Mouse (Mus musculus): ENCODE data around the gene Slc39a1.
"Not testable (repeated sequence)": the region's sequence is repeated elsewhere in the genome, so short reads cannot be mapped to it uniquely, and the experiment has no call there.

Slc39a1 gene

GRCm38 (mm10) chr3:90265932-90266741 lies 18.2 kb downstream of the Slc39a1 start:
- in situ Hi-C loops (cut with MboI, MseI) = no loop called here

DNA sequence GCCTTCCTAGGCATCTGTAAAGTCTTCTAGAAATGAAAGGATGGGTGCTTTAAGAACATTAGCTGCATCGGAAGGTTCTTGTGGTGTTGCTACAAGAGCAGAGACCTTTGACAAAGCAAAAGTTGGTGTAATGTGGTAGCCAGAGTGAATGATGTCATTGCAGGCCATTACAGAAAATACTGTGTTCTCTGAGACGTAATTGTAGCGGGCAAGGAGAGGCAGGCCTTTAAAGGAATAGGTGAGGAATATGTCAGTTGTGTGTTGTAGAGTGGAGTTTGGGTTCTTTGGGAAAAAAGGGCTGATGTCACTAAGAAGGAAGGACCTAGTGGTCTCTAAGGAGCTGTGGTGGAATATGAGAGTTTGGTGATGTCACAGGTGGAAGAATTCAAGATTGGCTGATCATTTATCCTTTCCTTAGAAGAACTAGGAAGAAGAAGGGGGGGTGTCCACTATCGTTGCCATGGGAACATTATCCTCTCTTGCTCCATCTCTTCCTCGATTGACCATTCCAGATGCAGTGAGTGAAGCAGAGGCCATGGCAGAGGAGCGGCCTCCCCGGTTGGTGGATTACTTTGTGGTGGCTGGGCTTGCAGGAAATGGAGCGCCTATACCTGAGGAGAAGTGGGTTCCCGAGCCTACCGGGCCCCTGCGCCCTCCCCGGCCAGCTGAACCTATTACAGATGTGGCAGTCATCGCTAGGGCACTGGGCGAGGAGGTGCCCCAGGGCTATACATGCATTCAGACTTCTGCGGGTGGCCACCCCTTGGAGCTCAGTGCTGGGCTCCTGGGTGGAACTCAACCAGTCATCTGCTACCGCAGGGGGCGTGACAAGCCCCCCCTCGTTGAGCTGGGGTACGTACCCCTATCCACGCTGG lies 19.2 kb downstream of the Slc39a1 start:
- in situ Hi-C loops (cut with MboI, MseI) = no loop called here

DNA sequence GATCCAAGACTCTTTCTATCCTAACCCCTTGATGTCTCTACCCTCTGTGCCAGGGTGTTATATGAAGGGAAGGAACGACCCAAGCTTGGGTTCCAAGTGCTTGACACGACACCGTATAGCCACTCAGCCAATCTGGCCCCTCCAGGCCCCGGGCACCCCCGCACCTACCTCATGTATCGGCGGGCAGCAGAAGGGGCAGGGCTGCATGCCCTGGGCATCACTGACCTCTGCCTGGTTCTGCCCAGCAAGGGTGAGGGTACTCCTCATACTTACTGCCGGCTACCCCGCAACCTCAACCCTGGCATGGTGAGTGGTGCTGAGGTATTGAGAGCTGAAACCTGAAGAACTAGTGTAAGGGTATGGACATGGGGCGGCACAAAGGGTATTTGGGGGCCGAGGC lies 20.2 kb downstream of the Slc39a1 start:
- in situ Hi-C loops (cut with MboI, MseI) = no loop called here

- in situ Hi-C loops (cut with MboI, MseI) = no loop called here
Observed at GRCm38 (mm10) chr3:90268971-90269370, 21.0 kb downstream of the Slc39a1 start.

GRCm38 (mm10) chr3:90270784-90271183 lies 22.8 kb downstream of the Slc39a1 start:
- in situ Hi-C loops (cut with MboI, MseI) = no loop called here

GRCm38 (mm10) chr3:90272170-90272569 lies 24.2 kb downstream of the Slc39a1 start:
- in situ Hi-C loops (cut with MboI, MseI) = no loop called here

GRCm38 (mm10) chr3:90273855-90274254 lies 25.9 kb downstream of the Slc39a1 start:
- in situ Hi-C loops (cut with MboI, MseI) = no loop called here

DNA sequence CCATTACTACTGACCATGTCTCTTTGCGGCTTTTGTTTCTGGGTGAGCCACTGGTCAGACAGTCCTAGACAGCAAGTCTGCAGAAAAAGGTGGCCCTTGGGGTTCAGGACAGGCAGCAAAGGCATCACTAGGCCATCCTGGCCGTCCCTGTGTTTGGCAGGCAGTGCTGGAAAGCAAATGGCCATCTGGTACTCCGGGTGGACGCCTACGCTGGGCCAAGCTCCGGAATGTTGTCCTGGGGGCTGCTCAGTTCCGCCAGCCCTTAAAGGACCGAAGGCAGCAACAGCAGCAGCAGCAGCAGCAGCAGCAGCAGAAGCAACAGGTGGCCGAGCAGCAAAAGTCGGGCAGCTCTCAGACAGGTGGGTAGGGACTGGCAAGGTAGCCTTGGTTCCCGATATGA lies 27.3 kb downstream of the Slc39a1 start:
- in situ Hi-C loops (cut with MboI, MseI) = no loop called here

DNA sequence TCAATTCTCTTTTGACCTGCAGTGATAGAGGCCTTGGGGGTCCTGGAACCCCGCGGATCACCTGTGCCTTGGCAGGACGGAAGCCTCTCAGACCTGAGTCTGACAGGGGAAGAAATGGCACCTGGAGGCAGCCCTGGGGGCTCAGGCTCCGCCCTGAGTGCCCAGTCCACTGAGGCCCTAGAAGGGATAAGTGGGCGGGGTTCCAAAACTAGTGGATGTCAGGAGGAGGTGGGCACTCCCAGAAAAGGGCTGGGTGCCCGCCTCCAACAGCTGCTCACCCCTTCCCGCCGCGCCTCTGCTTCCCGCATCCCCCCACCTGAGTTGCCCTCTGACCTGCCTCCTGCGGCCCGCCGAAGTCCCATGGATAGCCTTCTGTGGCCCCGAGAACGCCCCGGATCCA lies 28.9 kb downstream of the Slc39a1 start:
- in situ Hi-C loops (cut with MboI, MseI) = no loop called here

DNA sequence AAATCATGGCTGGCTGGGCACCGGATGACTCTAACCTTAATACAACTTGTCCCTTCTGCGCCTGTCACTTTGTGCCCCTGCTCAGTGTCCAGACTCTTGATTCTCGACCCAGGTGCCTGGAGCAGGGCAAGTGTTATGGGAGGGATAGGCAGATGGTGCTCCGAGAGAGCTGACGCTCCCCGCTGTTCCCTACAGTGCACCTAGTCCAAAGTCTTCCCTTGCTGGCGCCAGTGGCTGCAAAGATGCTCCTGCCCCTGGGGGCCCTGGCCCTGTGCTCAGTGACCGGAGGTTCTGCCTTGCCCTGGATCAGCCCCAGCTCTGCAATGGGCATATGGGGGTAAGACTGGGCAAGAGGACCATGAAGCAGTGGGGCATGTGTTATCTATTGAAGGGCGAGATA lies 29.8 kb downstream of the Slc39a1 start:
- in situ Hi-C loops (cut with MboI, MseI) = no loop called here

DNA sequence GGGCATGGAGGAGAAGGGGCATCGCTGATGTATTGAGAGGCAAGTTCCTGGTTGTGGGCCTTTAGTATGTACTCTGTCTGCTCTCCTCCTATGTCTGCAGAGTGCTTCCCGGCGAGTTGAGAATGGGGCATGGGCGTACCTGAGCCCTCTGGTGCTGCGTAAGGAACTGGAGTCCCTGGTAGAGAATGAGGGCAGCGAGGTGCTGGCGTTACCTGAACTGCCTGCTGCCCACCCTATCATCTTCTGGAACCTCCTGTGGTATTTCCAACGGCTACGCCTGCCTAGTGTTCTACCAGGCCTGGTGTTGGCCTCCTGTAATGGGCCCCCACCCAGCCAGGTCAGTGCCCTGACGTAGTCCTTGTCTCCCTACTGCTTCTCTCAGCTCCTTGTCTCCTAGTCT lies 30.2 kb downstream of the Slc39a1 start:
- in situ Hi-C loops (cut with MboI, MseI) = no loop called here

DNA sequence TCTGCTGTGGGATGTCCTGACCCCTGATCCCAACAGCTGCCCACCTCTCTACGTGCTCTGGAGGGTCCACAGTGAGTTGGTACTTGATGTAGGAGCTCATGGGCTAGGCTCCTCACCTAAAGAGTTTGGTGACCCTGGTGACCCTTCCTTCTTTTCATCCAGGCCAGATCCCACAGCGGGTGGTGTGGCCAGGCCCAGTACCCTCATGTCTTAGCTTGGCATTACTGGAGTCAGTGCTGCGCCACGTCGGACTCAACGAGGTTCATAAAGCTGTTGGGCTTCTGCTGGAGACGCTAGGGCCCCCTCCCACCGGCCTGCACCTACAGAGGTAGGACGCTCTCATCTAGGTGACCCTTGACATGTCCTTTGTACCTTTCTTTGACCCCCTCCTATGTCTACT lies 31.2 kb downstream of the Slc39a1 start:
- in situ Hi-C loops (cut with MboI, MseI) = no loop called here

- in situ Hi-C loops (cut with MboI, MseI) = no loop called here
Observed at GRCm38 (mm10) chr3:90279743-90280142, 31.8 kb downstream of the Slc39a1 start.

DNA sequence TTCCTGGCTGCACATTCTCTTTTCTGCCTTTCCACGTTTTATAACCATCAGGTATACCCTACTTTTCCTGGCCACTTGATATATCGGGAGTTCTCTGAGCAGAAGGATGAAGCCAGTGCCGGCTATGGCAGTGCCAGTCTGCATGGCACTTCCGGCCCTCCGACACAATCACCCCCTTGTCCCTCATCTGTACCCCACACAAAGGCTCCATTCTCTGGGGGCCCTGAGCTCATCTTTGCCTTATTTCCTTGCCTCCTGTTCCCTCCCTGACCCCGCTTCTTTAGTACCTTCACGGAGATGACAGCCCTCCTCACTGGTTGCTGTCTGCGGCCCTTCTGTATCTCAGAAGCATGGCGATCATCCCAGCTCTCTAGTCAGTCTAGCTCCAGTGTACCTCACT lies 32.7 kb downstream of the Slc39a1 start:
- in situ Hi-C loops (cut with MboI, MseI) = no loop called here

DNA sequence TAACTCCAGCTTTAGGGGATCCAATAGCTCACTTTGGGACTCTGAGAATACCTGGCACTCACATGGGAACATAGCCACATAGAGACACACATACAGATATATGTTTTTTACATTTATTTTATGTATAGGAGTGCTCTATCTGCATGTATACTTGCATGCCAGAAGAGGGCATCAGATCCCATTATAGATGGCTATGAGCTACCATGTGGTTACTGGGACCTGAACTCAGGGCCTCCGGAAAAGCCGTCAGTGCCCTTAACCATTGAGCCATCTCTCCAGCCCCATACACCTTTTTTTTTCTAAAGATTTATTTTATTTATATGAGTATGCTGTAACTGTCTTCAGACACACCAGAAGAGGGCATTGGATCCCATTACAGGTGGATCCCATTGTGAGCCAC lies 36.2 kb downstream of the Slc39a1 start:
- in situ Hi-C loops (cut with MboI, MseI) = no loop called here

- in situ Hi-C loops (cut with MboI, MseI) = not testable (repeated sequence)
Observed at GRCm38 (mm10) chr3:90289403-90289802, 41.4 kb downstream of the Slc39a1 start.

DNA sequence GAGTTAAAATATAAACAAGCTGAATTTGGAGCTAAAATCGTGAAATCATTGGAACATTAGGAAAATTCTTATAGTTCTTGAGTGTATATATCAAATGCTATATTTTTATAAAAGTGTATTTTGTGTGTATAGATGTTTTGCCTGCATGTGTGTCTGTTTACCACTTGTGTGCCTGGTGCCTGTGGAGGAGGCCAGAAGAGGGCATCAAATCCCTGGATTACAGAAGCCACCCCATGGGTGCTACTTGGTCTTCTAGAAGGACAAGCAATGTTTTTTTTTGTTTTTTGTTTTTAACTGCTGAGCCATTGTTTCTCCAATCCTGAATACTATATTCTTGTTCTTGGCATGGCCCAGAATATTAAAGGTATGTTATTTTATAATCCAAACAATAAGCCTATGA lies 42.6 kb downstream of the Slc39a1 start:
- in situ Hi-C loops (cut with MboI, MseI) = loop anchor here (10.0 kb wide), 1 partner anchor 304 kb away; the partner anchor contains the start of gene S100a2

- in situ Hi-C loops (cut with MboI, MseI) = loop anchor here (10.0 kb wide), 1 partner anchor 303 kb away; the partner anchor contains the start of gene S100a2
Observed at GRCm38 (mm10) chr3:90291982-90292344, 44.0 kb downstream of the Slc39a1 start.

GRCm38 (mm10) chr3:90292345-90293275 lies 44.6 kb downstream of the Slc39a1 start, which contains the start of gene Gatad2b:
Gatad2b (plus strand) TSS chr3:90293178.
- in situ Hi-C loops (cut with MboI, MseI) = loop anchor here (10.0 kb wide), 1 partner anchor 302 kb away; the partner anchor contains the start of gene S100a2

DNA sequence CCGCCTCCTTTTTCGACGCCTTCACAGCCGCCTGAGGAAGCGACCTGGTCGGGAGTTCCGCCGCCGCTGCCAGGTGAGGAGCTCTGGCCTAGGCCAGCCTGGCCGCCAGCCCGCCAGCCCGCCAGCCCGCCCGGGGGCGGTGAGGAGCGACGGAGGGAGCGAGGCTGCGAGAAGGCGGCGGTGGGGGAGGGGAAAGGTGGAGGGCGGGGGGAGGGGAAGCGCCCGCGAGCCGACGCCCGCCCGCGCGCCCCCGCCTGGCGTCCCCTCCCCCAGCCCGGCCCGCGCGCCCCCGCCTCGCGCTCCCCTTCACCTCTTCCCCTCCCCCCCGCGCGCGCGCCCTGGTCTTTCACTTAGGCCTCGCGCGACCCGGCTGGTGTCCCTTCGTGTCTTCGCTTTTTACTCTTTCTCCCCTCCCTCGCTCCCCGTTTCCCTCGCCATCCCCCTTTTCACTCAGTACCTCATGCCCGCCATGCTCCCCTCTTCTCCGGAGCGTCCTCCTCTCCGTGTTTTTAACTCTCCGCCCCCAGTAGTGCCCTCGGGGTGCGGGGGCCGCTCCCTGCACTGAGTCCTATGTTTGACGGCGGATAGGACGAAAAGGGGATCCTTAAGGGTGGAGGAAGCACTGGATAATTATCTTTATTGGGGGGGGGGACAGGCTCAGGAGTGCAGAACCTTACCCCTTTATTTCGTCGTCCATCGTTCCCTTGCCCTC lies 45.5 kb downstream of the Slc39a1 start:
- in situ Hi-C loops (cut with MboI, MseI) = loop anchor here (10.0 kb wide), 1 partner anchor 301 kb away; the partner anchor contains the start of gene S100a2

DNA sequence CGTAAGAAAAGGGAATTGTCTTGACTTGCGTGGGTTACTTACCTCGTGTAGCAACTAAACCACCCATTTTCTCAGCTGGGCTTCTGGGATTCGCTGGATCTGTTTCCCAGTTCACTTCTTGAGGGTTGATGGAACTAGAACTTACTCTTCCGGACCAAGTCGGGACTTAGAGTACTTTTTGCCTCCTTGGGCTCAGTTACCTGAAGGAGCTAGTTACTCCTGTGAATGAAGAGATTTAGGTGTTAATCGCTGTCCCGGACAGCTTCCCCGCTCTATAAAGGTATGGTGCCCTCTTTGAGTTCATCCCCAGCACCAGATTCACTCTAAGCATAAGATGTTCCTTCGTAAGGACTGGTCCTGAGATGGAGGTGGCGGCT lies 46.1 kb downstream of the Slc39a1 start:
- in situ Hi-C loops (cut with MboI, MseI) = loop anchor here (10.0 kb wide), 1 partner anchor 301 kb away; the partner anchor contains the start of gene S100a2

Measured in regulatory T cell (primary cell).